Mouse (Mus musculus): ENCODE data around the gene Cdv3. TPM values are rescaled to one million over a fixed set of nuclear protein-coding genes. Genes with fewer than 3 reads are reported as not detected.
A peak's percentile ranks its signal among the peaks of the same experiment; 100 is the strongest.

Gene Cdv3
- total RNA-seq (2014; fragmentation: Nextera tagmentation) = 143 and 145 TPM in 2 replicates
- 243 and 255 TPM in 2 replicates for total RNA-seq (2017)

DNA sequence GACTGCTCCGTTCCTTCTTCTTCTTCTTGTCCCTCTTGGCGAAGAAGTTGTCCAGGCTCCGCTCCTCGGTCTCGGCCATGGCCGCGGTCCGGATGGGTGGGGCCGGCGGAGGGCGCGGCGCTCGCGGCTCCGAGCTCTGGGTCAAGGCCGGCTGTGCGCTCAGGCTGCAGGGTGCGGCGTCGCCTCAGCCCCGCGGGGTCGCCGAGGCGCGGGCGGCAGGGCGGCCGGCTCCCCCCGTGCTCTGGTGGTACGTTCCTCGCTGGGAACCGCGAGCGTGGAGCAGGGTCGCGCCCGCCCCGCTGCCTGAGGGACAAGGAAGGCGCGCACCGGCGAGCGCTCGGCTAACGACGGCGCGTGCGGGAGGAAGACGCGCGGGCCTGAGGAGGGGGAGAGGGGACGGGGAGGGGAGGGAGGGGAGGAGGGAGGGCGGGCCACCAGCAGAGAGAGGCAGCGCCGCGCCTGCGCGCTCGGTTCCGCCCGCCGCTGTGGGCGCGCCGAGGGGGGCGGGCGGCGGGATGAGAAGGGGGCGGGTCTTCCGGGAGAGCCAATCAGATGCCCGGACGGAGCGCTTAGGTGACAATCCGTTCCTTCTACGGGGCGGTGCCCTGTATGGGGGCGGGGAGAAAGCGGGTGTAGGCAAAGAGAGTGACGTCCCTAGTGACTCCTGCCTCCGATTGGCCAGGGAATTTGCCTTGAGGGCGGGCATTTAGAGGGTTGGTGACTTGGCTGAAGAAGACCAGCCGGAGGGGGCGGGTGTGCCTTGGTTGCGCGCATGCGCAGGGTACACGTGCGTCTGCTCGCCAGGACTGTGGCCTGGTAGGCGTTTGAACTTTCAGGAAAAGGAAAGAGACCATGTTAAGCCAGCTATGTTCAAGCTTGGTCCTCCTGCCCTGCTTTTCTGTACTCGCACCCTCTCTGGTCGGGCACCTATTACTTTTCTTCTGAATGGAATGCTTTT is at the start of gene Cdv3:
Gene Cdv3, minus strand, starts transcription at position 551 of the 958 bp plus-strand sequence.
- ATAC-seq (replicated peaks; ENCODE audit: low FRiP score, low TSS enrichment, poor library complexity, severe bottlenecking) = peak; percentile 97

DNA sequence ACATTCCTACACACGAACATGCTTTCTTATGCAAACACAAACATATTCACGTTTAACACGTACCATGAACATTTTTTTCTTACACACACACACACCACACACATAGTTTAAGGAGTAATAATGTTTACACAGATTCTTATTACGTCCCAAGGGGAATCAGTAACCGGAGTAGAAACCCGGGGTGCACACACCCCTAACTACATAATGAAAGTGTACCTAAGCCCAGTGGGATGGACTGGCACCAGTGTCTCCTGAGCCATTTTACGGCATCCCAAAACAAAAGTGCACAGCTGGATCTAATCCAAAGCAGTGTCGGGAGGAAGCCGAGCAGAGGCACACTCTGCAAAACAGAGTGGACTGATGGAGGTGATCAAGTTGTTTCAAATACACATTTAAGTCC is 47.8 kb upstream of the Cdv3 start:
- no peak for ATAC-seq (replicated peaks; ENCODE audit: low FRiP score, low TSS enrichment, poor library complexity, severe bottlenecking)

DNA sequence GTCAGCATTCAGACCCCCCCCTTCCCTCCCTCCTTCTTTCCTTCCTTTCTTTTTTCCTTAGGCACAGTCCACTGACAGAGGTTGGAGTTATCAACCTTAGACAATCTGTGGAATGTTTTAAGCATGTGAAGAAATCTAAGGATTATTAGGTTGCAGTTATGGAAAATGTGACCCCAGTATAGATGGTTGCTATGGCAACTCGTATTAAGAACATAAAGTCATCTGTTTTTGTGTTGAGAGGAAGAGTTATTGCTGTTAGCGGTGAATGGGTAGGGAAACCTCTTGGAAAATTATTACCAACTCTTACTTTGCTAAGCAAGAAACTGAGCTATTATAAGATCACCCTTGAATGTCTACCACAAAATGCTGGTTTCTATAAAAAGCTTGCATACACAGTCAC is 43.5 kb upstream of the Cdv3 start:
- ATAC-seq (replicated peaks; ENCODE audit: low FRiP score, low TSS enrichment, poor library complexity, severe bottlenecking) = no peak

DNA sequence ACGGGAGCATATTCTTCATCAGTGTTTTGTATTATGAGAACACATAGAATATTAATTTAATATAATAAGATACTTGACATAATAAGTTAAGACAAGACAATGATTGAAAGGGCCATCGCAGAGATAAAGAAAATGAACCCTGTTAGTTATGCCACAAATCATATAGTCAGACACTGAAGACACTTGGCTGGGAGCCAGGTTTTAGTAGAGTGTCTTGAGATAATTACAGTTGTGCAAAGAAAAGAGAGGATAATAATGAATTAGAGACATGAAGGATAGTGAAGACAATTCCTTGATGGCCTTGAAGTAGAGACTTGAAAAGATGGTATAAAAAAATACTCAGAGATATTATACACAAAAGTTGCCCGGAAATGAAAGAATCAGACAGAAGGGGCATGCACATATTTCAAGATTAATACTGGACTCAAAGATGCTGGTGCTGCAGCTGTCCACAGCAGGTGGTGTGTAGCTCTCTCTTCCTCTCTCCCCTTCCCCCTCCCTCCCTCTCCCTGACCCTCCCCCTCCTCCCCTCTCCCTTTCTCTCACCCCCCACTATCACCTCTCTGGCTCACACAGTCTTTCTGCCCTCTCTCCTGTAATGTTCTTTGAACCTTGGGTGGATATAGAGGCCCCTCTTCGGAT is 42.6 kb upstream of the Cdv3 start:
- no peak for ATAC-seq (replicated peaks; ENCODE audit: low FRiP score, low TSS enrichment, poor library complexity, severe bottlenecking)

DNA sequence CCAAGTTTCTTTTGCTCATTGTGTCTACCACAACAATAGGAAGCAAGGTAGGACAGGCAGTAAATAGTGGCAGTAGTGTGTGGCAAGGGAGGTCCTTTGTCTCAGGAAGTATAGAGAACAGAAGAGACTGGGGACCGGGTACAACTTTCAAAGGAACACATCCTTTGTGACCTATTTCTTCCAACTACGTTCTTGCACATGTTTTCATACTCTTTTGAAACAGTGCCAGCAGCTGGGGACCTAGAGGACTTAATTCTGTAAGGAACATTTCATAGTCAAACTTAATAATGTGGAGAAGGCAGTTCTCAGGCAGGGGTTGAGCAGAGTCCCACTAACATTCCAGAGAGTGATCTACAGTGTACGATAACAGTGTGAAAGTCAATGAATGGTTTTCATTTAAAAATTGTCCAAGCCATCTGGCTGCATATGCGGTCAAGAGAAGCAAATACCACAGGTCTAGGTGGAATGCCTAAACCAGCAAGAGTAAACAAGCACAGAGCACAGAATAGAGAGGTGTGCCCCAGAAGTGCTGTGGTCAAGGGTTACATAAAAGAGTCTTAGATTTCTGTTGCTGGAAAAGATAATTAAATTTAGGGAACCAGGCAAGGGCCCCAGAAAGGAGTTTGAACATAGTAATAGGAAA is 37.8 kb upstream of the Cdv3 start:
- ATAC-seq (replicated peaks; ENCODE audit: low FRiP score, low TSS enrichment, poor library complexity, severe bottlenecking) = no peak

DNA sequence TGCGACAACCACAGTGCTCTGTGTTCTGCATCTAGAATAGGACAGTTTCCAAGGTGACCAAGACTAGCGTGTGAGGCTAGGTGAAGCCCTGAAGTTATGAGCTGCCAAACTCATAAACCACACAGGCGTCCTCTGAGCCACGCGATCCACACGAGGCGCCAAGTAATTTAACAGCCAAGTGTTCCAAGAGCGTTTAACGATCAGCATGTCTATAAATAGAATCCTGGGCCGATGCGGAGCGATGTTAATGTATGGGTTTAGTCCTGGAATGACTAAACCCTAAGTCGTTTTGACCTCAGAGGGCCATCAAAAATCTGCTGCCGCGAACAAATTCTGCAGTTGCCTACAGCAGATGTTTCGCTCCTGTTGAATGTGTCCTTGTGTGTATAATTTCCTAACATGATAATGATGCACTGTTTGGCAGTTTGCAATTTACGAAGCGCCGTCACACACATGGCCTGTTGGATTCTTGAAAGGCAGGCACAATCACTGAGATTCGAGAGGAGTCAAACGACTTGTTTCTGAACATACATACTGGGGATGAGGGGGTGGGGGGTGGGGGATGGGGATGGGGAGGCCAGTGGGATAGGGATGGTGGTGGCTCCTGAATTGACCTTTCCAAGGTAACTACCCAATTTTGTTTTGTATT is 33.0 kb upstream of the Cdv3 start:
- ATAC-seq (replicated peaks; ENCODE audit: low FRiP score, low TSS enrichment, poor library complexity, severe bottlenecking) = no peak

DNA sequence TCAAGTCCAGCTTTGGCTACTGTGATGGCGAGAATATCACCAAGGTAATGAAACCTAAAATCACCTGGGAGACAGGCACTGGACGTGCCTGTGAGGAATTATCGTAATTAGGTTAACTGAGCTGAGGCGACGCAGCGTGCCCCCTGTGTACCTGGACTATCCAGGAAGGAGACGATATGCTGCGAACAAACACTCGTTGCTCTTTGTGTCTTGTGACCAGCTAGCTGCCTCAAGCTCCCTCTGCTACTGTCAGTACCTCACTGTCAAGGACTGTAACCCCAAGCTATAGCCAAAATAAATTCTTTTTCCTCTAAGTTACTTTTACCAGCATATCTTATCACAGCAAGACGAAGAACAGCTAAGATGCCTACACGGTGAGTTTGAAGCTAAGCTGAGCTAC is 27.6 kb upstream of the Cdv3 start:
- no peak for ATAC-seq (replicated peaks; ENCODE audit: low FRiP score, low TSS enrichment, poor library complexity, severe bottlenecking)

DNA sequence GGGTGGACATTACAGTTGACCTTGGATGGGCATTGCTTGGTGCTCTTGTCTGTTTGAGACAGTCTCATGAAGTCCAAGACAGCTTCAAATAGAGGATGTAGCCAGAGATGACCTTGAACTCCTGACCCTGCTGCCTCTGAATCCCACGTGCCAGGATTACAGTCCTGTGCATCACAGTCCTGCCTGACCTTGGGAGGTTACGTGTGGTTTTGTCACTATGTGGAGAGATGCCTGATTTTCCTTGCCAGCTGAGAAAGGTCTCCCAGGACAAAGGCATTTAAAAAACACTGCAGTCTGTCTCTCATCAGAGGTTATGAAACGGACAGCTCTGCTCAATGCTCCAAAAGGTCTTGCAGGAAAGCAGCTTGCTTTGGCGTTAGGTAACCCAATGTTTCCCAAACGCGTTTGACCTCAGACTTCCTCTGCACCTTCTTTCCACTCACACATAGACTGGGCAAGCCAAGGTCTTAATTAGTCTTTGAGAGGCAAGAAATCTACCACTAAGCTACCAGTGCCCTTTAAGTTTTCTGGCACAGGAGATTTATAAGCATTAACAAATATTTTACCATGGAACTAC is 26.2 kb upstream of the Cdv3 start:
- no peak for ATAC-seq (replicated peaks; ENCODE audit: low FRiP score, low TSS enrichment, poor library complexity, severe bottlenecking)

DNA sequence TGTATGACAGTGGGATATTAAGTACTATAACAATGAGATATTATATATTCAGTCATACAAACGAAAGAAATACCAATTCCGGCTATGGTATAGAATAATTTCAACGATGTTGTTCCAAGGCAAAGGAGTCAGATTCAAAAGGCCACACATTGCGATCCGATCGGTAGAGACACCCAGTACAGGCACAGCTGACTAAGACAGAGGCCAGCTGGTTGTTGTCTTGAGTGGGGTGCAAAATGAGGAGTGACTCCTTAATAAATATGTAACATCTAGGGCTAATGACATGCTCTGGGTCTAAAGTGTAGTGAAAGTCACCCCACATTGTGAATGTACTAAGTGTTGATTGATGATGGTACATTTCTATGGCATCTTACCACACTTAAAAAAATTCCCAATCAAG is 23.6 kb upstream of the Cdv3 start:
- ATAC-seq (replicated peaks; ENCODE audit: low FRiP score, low TSS enrichment, poor library complexity, severe bottlenecking) = no peak

DNA sequence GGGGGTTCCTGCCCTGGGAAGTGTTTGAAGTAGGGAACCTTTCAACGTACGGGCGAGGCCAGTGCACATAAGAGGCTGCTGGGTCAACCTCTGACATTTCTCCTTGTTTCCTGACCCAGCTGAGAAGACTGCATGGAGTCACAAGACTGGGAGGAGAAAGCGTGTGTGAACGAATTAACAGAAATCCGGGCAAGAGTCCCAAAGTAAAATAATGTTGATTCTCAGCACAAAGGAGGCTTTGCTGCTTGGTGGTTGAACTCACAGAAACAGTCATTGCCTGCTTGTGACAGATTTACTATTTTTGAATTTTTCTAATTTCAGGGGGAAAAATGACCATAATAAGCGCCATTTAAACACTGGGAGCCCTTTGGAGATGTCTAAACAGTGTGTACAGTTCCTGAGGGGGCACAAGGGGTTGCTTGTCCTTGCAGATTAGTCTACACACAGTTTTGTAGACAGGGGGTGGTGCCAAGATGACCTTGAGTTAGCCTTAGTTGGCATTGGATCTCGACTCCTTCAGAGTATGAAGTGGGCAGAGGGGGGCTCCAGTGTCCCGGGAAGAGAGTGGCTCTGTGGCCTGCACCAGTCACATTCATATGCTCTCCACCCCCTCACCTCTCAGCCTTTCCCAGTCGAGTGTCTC is 21.5 kb upstream of the Cdv3 start:
- no peak for ATAC-seq (replicated peaks; ENCODE audit: low FRiP score, low TSS enrichment, poor library complexity, severe bottlenecking)

DNA sequence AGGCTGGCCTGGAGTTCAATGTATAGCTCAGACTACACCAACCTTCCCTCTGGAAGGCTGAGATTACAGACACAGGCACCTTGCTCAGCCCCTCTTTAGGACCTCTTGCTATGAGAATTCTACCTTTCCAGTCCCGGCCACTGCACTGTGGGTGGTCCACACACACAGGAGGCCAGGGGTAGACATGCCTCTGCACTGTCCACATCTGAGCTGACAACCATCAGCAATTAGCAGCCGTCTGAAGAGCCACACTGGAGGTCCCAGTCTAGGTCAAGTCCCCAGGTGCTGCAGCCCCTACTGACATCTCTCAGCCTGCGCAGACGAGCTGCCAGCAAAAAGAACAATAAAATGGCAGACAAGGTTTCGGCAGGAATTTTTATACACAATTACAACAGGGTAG is 20.9 kb upstream of the Cdv3 start:
- no peak for ATAC-seq (replicated peaks; ENCODE audit: low FRiP score, low TSS enrichment, poor library complexity, severe bottlenecking)

DNA sequence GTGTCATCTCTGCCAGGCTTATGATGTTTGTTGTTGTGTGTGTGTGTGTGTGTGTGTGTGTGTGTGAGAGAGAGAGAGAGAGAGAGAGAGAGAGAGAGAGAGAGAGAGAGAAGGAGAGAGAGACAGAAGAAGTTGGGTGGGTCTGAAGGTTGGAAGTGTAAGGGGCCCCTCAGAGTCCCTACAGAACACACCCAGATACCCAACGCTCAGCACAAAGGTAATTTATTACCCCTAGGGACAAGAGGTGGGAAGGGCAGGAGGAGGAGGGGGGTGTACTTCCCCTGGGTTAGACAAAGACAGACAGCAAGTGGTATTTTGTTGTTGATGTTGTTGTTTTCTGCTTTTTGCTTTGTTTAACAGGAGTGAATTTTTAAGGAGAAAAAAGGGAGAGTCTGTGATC is 20.0 kb upstream of the Cdv3 start:
- ATAC-seq (replicated peaks; ENCODE audit: low FRiP score, low TSS enrichment, poor library complexity, severe bottlenecking) = no peak

DNA sequence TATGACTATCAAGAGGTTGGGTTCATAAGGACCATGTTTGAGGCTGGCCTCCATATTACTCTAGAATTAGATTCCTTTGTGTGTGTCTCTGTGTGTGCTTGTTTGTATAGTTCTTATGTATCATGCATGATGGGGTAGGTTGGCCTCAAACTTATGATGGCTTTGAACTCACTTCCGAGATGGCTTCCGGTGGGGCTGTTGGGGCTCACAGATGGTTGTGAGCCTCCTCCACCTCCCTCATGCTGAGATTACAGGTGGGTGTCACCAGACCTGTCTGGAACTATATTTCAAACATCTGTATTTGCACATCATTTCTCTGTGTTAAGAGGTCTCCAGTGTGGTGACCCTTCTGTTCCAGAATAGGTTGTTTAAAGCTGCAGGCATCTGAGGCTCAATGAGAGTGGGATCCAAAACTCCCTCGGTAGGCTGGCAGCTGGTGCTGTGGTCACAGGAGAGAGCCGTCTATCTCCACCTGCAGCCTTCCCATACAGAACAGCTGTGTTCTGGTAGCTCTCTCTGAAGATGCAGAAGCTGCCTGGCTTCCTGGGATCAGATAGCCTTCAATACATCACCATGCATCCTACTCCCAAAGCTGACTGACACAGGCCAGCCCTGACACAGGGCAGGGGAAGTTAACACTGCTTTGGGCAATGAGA is 18.6 kb upstream of the Cdv3 start:
- ATAC-seq (replicated peaks; ENCODE audit: low FRiP score, low TSS enrichment, poor library complexity, severe bottlenecking) = no peak

DNA sequence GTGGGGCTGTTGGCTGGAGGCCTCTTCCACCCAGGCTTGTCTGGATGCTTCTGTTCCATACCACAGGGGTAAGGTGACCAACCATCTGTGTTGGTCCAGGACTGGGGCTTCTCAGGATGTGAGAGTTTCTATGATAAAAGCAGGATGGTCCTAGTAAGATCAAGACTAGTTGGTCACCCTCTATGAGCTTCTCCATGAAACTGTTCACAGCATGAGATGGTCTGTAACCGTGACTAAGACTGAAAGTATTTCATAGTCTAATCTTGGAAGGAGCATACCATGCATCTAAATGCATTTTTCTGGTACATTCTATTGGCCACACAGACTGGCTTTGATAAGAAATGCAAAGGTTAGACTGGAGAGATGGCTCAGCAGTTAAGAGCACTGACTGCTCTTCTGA is 17.9 kb upstream of the Cdv3 start:
- no peak for ATAC-seq (replicated peaks; ENCODE audit: low FRiP score, low TSS enrichment, poor library complexity, severe bottlenecking)

DNA sequence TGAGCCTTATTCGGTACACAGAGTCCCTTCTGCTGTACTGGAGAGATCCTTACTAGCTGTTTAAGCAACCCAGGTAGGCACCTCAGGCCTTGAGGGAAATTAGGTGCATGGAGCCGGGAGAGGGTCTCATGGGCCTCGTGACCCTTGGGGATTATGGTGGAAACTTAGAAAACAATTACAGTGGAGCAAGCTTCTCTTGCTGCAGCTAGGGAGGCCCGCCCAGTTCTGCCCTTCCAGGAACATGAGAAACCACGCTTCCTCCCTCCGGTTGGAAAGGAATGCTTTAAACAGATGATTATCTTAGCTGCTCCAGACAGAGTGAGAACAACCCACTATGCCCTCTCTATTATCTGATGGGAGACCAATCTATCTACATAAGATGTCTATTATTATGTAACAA is 17.3 kb upstream of the Cdv3 start:
- ATAC-seq (replicated peaks; ENCODE audit: low FRiP score, low TSS enrichment, poor library complexity, severe bottlenecking) = no peak

DNA sequence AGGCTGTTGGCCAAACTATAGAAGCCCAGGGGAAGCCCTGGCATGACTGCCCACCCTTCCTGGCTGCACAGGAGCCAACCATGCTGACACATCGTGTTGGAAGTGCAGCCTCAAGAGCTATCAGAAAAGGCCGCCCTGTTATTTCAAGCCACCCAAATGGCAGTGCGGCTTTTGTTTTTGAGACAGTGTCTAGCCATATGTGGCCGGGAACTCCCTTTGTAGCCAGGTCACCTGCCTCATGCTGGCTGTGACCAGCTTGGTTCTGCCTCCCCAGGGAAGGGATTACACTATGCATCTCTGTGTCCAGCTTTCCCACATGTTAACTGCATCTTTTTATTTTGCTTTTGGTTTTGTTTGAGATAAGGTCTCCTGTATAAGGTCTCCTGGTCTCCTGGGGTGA is 14.9 kb upstream of the Cdv3 start:
- no peak for ATAC-seq (replicated peaks; ENCODE audit: low FRiP score, low TSS enrichment, poor library complexity, severe bottlenecking)

DNA sequence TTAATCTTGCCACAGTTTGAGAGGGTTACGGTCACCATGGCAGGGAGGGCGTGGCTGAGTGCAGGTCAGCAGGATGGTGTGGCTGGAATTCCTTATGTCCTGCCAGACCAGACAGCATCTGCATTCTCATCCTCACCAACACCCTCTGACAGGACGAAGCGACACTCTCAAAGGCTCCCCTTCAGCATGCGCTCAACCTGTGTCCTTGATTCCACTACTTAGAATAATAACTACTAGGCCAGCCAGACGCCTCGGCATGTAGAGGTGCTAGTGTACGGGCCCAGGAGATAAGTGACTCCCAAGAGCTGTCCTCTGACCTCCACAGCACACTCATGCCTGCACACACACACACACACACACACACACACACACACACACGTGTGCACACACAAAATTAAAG is 13.6 kb upstream of the Cdv3 start:
- ATAC-seq (replicated peaks; ENCODE audit: low FRiP score, low TSS enrichment, poor library complexity, severe bottlenecking) = no peak

DNA sequence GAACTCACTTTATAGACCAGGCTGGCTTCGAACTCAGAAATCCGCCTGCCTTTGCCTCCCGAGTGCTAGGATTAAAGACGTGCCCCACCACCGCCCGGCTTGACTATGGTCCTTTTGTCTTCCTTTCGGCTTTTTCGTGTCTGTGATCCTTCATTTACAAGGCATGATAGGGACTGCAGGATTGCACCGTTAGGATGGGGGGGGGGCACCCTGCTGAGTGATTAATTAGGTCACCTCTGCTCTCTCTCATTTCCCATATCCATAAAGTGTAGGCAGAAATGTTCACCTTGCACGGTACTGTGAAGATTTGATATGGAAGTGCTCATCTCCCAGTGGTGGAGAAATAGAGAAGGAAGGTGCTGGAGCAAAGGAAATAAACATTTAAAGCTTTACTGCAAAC is 13.0 kb upstream of the Cdv3 start:
- ATAC-seq (replicated peaks; ENCODE audit: low FRiP score, low TSS enrichment, poor library complexity, severe bottlenecking) = no peak

All from megakaryocyte-erythroid progenitor cell, adult 5-6 weeks (primary cell).